Mouse (Mus musculus): ENCODE data around the gene Zscan5b. TPM values are rescaled to one million over a fixed set of nuclear protein-coding genes. Genes with fewer than 3 reads are reported as not detected.
"Not testable (repeated sequence)": the region's sequence is repeated elsewhere in the genome, so short reads cannot be mapped to it uniquely, and the experiment has no call there.

Gene Zscan5b
- polyA plus RNA-seq, 1 experiment from 2014 or later: not detected

GRCm38 (mm10) chr7:6257386-6257785 is 35.3 kb downstream of the Zscan5b start:
- ATAC-seq (replicated peaks; ENCODE audit: insufficient number of reproducible peaks, low FRiP score, low TSS enrichment): no peak
- H3K9me3 ChIP-seq (replicated peaks; ENCODE audit: control insufficient read depth, low read length): peaks cover 2% of the 10 kb centered on the region; the same call in 1 of the 2 replicates

GRCm38 (mm10) chr7:6258232-6259220 is 36.4 kb downstream of the Zscan5b start:
- no peaks in the 10 kb centered on the region for H3K4me1 ChIP-seq (ENCODE audit: control insufficient read depth, insufficient read depth, low read length)
- WGBS (ENCODE audit: insufficient replicate concordance): 42% methylated on average over 16 of the region's 16 CpGs
- no peak for ATAC-seq (replicated peaks; ENCODE audit: insufficient number of reproducible peaks, low FRiP score, low TSS enrichment)
- no peak overlapping the region for H3K4me2 ChIP-seq
- H3K9ac ChIP-seq (ENCODE audit: low read depth, low read length): no peak overlapping the region
- H3K36me3 ChIP-seq (ENCODE audit: control insufficient read depth, insufficient read depth, low read length): no peaks in the 10 kb centered on the region
- H3K27me3 ChIP-seq (ENCODE audit: control insufficient read depth, insufficient read depth, low read length): no peaks in the 10 kb centered on the region
- H3K4me3 ChIP-seq (ENCODE audit: low read depth, low read length): no peak overlapping the region
- H3K9me3 ChIP-seq (replicated peaks; ENCODE audit: control insufficient read depth, low read length): 0 out of 2 replicates have a peak, but pooled peaks cover 2% of the 10 kb centered on the region
- H3K27ac ChIP-seq (ENCODE audit: low read depth, low read length): no peak overlapping the region

More at GRCm38 (mm10) chr7:6257386-6257785, 35.3 kb downstream of the Zscan5b start:
- no peak overlapping the region for H3K4me2 ChIP-seq
- H3K36me3 ChIP-seq (ENCODE audit: control insufficient read depth, insufficient read depth, low read length): no peaks in the 10 kb centered on the region
- H3K27me3 ChIP-seq (ENCODE audit: control insufficient read depth, insufficient read depth, low read length): no peaks in the 10 kb centered on the region
- no peak overlapping the region for H3K4me3 ChIP-seq (ENCODE audit: low read depth, low read length)
- no peak overlapping the region for H3K9ac ChIP-seq (ENCODE audit: low read depth, low read length)
- no peaks in the 10 kb centered on the region for H3K4me1 ChIP-seq (ENCODE audit: control insufficient read depth, insufficient read depth, low read length)
- H3K27ac ChIP-seq (ENCODE audit: low read depth, low read length): no peak overlapping the region
- WGBS (ENCODE audit: insufficient replicate concordance): 67% methylated on average over 4 of the region's 4 CpGs

DNA sequence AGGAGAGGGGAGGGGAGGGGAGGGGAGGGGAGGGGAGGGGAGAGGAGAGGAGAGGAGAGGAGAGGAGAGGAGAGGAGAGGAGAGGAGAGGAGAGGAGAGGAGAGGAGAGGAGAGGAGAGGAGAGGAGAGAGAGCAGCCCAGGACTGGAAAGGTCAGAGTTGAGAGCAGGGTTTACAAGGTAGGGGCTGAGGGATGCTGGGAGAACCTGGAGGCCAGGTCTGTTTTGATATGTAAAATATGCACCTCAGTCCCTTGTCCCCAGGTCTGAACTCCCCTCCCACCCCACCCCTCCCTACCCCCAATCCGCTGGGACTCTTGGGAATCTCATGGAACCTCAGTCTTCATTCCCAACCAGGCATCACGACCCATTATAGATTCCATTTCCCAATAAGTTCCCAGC is 37.9 kb downstream of the Zscan5b start:
- H3K4me1 ChIP-seq (ENCODE audit: control insufficient read depth, insufficient read depth, low read length); H3K27ac ChIP-seq (ENCODE audit: low read depth, low read length); H3K36me3 ChIP-seq (ENCODE audit: control insufficient read depth, insufficient read depth, low read length); H3K9ac ChIP-seq (ENCODE audit: low read depth, low read length); H3K9me3 ChIP-seq (replicated peaks; ENCODE audit: control insufficient read depth, low read length); H3K4me2 ChIP-seq; H3K4me3 ChIP-seq (ENCODE audit: low read depth, low read length); ATAC-seq (replicated peaks; ENCODE audit: insufficient number of reproducible peaks, low FRiP score, low TSS enrichment); H3K27me3 ChIP-seq (ENCODE audit: control insufficient read depth, insufficient read depth, low read length): not testable (repeated sequence)
- 41% methylated on average over 2 of the region's 2 CpGs for WGBS (ENCODE audit: insufficient replicate concordance)

DNA sequence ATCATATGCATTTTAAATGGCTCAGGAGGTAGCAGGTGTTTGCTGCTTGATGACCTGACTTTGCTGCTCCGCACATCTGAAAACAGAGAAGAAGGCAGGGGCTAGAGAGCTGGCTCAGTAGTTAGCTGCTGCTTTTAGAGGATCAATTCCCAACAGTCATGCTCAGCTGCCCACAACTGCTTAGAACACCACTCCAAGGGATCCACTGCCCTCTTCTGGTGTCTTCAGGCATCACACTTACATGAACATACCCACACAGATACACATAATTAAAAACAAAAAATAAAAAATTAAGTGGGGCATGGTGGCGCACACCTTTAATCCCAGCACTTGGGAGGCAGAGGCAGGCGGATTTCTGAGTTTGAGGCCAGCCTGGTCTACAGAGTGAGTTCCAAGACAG is 40.0 kb downstream of the Zscan5b start:
- Histone ChIP-seq H3K9me3 (replicated peaks; ENCODE audit: control insufficient read depth, low read length) (no peaks in the 10 kb centered on the region), H3K4me3 (ENCODE audit: low read depth, low read length) (no peak overlapping the region), H3K27me3 (ENCODE audit: control insufficient read depth, insufficient read depth, low read length) (no peaks in the 10 kb centered on the region), H3K4me1 (ENCODE audit: control insufficient read depth, insufficient read depth, low read length) (no peaks in the 10 kb centered on the region), H3K27ac (ENCODE audit: low read depth, low read length) (no peak overlapping the region), H3K36me3 (ENCODE audit: control insufficient read depth, insufficient read depth, low read length) (no peaks in the 10 kb centered on the region), H3K9ac (ENCODE audit: low read depth, low read length) (no peak overlapping the region), H3K4me2 (no peak overlapping the region)
- ATAC-seq (replicated peaks; ENCODE audit: insufficient number of reproducible peaks, low FRiP score, low TSS enrichment): no peak
- WGBS (ENCODE audit: insufficient replicate concordance): 78% methylated on average over 3 of the region's 3 CpGs

- Histone ChIP-seq H3K27ac (ENCODE audit: low read depth, low read length) (no peak overlapping the region), H3K36me3 (ENCODE audit: control insufficient read depth, insufficient read depth, low read length) (no peaks in the 10 kb centered on the region), H3K9ac (ENCODE audit: low read depth, low read length) (no peak overlapping the region), H3K4me2 (no peak overlapping the region), H3K9me3 (replicated peaks; ENCODE audit: control insufficient read depth, low read length) (no peaks in the 10 kb centered on the region), H3K4me3 (ENCODE audit: low read depth, low read length) (no peak overlapping the region), H3K4me1 (ENCODE audit: control insufficient read depth, insufficient read depth, low read length) (no peaks in the 10 kb centered on the region), H3K27me3 (ENCODE audit: control insufficient read depth, insufficient read depth, low read length) (no peaks in the 10 kb centered on the region)
- no peak for ATAC-seq (replicated peaks; ENCODE audit: insufficient number of reproducible peaks, low FRiP score, low TSS enrichment)
- WGBS (ENCODE audit: insufficient replicate concordance): 74% methylated on average over 4 of the region's 4 CpGs
These were observed 40.9 kb downstream of the Zscan5b start for GRCm38 (mm10) chr7:6262984-6263383.

DNA sequence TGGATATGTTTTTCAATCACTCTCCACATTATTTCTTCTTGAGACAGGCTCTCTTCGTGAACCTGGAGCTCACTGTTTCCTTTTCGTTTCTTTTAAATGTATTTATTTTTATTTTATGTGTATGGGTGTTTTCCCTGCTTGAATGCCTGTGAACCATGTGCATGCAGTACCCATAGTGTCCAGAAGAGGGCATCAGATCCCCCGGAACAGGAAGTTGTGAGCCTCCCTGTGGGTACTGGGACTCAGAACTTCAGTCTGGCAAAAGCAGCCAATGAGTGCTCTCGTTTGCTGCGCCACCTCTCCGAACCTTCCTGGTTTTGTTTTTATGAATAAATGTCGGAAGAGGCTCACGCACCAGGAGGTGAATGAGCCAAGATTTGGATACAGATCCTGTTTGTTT is 43.6 kb downstream of the Zscan5b start:
- 58% methylated on average over 8 of the region's 8 CpGs for WGBS (ENCODE audit: insufficient replicate concordance)
- H3K36me3 ChIP-seq (ENCODE audit: control insufficient read depth, insufficient read depth, low read length): no peaks in the 10 kb centered on the region
- H3K27ac ChIP-seq (ENCODE audit: low read depth, low read length): no peak overlapping the region
- no peak for ATAC-seq (replicated peaks; ENCODE audit: insufficient number of reproducible peaks, low FRiP score, low TSS enrichment)
- no peak overlapping the region for H3K9ac ChIP-seq (ENCODE audit: low read depth, low read length)
- no peaks in the 10 kb centered on the region for H3K9me3 ChIP-seq (replicated peaks; ENCODE audit: control insufficient read depth, low read length)
- H3K4me1 ChIP-seq (ENCODE audit: control insufficient read depth, insufficient read depth, low read length): no peaks in the 10 kb centered on the region
- no peak overlapping the region for H3K4me2 ChIP-seq
- no peaks in the 10 kb centered on the region for H3K27me3 ChIP-seq (ENCODE audit: control insufficient read depth, insufficient read depth, low read length)
- no peak overlapping the region for H3K4me3 ChIP-seq (ENCODE audit: low read depth, low read length)

DNA sequence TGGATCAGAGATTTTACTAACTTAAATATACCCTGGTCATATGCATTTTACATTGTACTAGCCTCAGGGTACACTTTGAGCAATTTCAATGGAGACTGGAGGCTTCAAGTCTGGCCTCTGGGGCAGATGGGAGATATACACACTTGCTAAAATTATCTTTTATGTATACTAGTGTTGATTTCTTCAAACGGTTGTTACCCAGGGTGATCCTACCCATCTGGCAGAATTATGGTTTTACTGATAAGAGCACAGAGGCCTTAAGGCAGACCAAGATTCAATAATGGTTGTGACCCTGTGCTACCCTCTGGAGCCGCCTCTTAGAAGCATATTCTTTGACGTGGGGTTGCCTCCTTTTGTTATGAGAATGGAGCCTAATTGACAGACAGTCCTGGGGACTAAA is 55.8 kb downstream of the Zscan5b start:
- Histone ChIP-seq H3K9ac (ENCODE audit: low read depth, low read length) (no peak overlapping the region), H3K9me3 (replicated peaks; ENCODE audit: control insufficient read depth, low read length) (no peaks in the 10 kb centered on the region), H3K4me3 (ENCODE audit: low read depth, low read length) (no peak overlapping the region), H3K27ac (ENCODE audit: low read depth, low read length) (no peak overlapping the region), H3K36me3 (ENCODE audit: control insufficient read depth, insufficient read depth, low read length) (no peaks in the 10 kb centered on the region), H3K27me3 (ENCODE audit: control insufficient read depth, insufficient read depth, low read length) (no peaks in the 10 kb centered on the region), H3K4me1 (ENCODE audit: control insufficient read depth, insufficient read depth, low read length) (no peaks in the 10 kb centered on the region), H3K4me2 (no peak overlapping the region)
- 47% methylated on average over 3 of the region's 3 CpGs for WGBS (ENCODE audit: insufficient replicate concordance)
- ATAC-seq (replicated peaks; ENCODE audit: insufficient number of reproducible peaks, low FRiP score, low TSS enrichment): no peak

DNA sequence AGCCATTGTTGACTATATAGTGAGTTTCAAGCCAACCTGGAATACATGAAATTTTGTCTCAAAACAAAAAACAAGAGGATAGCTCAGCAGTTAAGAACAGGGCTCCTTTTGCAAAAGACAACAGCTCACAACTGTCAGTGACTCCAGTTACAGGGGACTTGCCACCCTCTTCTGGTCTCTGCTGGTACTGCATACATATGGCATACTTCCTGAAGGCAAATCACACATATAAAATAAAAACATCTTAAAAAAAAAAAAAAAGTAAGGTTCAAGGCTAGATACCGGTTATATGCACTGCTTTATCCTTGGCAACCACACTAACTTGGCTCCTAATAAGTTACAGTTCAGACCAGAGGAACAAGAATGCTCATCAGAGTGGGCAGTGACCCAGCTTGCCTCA is 60.7 kb downstream of the Zscan5b start:
- no peak for ATAC-seq (replicated peaks; ENCODE audit: insufficient number of reproducible peaks, low FRiP score, low TSS enrichment)
- WGBS (ENCODE audit: insufficient replicate concordance): 0% methylated on average over 1 of the region's 1 CpGs
- H3K36me3 ChIP-seq (ENCODE audit: control insufficient read depth, insufficient read depth, low read length): no peaks in the 10 kb centered on the region
- no peak overlapping the region for H3K27ac ChIP-seq (ENCODE audit: low read depth, low read length)
- H3K27me3 ChIP-seq (ENCODE audit: control insufficient read depth, insufficient read depth, low read length): no peaks in the 10 kb centered on the region
- H3K4me1 ChIP-seq (ENCODE audit: control insufficient read depth, insufficient read depth, low read length): peaks cover 8% of the 10 kb centered on the region
- no peak overlapping the region for H3K9ac ChIP-seq (ENCODE audit: low read depth, low read length)
- H3K4me2 ChIP-seq: peak overlapping the region; percentile 61
- peak overlapping the region; percentile 56 for H3K4me3 ChIP-seq (ENCODE audit: low read depth, low read length)
- no peaks in the 10 kb centered on the region for H3K9me3 ChIP-seq (replicated peaks; ENCODE audit: control insufficient read depth, low read length)

All from heart, embryonic 11.5 days (tissue).